Mouse (Mus musculus): ENCODE data around the gene Cad. TPM values are rescaled to one million over a fixed set of nuclear protein-coding genes. Genes with fewer than 3 reads are reported as not detected.
A peak's percentile ranks its signal among the peaks of the same experiment; 100 is the strongest.

Cad gene
- total and polyA plus RNA-seq, 3 experiments = 43.1 to 123 (median 106) TPM

DNA sequence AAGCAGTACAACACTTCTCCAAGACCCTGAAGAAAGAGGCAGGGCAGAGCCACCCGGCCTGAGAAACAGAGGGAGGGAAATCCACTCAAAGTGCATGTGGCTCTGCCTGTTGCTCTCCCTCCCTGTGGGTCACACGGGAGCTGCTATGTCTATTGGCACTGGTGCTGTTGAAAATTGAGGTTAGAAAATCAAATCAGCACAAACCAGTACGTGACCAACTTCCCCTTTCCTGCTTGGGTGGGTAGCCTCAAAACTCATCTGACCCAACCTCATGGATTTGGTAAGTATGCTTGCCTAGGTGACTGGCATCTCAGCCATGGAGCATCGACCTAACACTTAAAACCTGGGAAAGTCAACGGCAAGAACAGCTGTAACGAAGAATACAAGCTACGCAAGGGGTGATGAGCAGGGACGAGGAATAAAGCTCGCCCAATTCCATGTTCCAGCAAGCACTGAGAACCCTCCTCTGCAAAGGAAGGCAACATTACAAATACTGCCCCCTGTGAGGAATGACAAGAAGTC lies 51.3 kb downstream of the Cad start, which contains the start of gene Dnajc5g:
Dnajc5g (plus strand) TSS at position 472 of the 522 bp plus-strand sequence.
- Histone ChIP-seq H3K9ac (ENCODE audit: insufficient read depth, low read depth) (no peak within 1 kb of the TSS), H3K9me3 (replicated peaks; ENCODE audit: low read length) (no peaks in the 10 kb centered on the region), H3K79me2 (replicated peaks; ENCODE audit: control insufficient read depth, extremely low read depth, insufficient read depth, poor library complexity, severe bottlenecking) (no peaks in the 10 kb centered on the region; the same call in 1 of the 2 replicates), H3K27me3 (replicated peaks) (peaks cover 26% of the 10 kb centered on the region), H3K27ac (ENCODE audit: insufficient read depth, low read depth) (no peak within 1 kb of the TSS), H3K4me2 (ENCODE audit: insufficient read depth, low read depth, poor library complexity, severe bottlenecking) (no peak within 1 kb of the TSS), H3K4me3 (replicated peaks in 1 of 3; ENCODE audit: low read depth in 2 of 3, low read length in 2 of 3, poor library complexity in 1 of 3) (no peak within 1 kb of the TSS), H3K36me3 (replicated peaks in 1 of 2; ENCODE audit: control insufficient read depth in 1 of 2, insufficient read depth in 1 of 2, low read length in 1 of 2) (no peaks in the 10 kb centered on the region), H3K4me1 (ENCODE audit: control insufficient read depth in 1 of 2, insufficient read depth in 2 of 2) (peaks cover 4 to 9% of the 10 kb centered on the region in 2 experiments; a peak in 3 of 4 replicates)
- in situ Hi-C loops (cut with MboI; ENCODE audit: low pct_ligation_motif_present, low pct_unique_long_range_greater_than_20kb, low sequenced_read_pairs) = no loop called here
- dilution Hi-C loops (cut with MboI; ENCODE audit: extremely low pct_ligation_motif_present, extremely low pct_unique_long_range_greater_than_20kb, low sequenced_read_pairs) = no loop called here
- no peak for TF ChIP-seq ZKSCAN1 (IDR thresholded peaks at IDR 0.05; ENCODE audit: borderline replicate concordance, low read depth, low read length)
- no peak for TF ChIP-seq ZMIZ1 (IDR thresholded peaks at IDR 0.05; ENCODE audit: low read depth, low read length)
- TF ChIP-seq MYC (IDR thresholded peaks at IDR 0.05; ENCODE audit: low read depth, low read length) = no peak
- TF ChIP-seq TBP (conservative IDR thresholded peaks at IDR 0.05; ENCODE audit: low read depth, low read length) = no peak
- no peak for TF ChIP-seq MAFK (IDR thresholded peaks at IDR 0.05; ENCODE audit: insufficient replicate concordance, low read length)
- TF ChIP-seq TCF12 (IDR thresholded peaks at IDR 0.05; ENCODE audit: low read depth, low read length) = no peak
- no peak for DNase-seq (ENCODE audit: extremely low read depth)

DNA sequence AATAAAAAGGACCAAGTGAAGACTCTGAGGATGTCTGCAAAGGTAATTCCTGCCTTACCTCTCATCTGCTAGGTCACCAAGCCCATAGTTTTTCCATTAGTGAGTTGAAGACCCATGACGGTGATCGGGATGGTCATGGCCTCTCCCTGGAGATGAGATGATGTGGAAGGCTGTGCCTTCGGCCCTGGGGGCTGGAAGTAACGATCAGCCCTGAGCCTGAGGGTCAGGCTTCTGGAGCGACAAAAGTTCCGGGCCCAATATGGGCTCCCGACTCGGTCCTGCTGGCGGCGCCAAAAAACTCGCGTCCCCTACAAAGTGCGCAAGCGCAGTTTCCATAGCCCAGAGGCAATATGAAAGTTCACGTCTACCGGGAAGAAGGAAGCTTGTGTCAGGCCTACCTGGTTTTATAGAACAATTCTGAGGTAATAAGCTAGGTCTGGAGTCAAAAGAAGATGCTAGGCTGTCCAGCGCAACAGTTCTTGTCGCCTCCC lies 53.5 kb downstream of the Cad start, which contains the start of gene Slc30a3:
Slc30a3 (minus strand) TSS at position 238 of the 491 bp plus-strand sequence.
- dilution Hi-C loops (cut with MboI; ENCODE audit: extremely low pct_ligation_motif_present, extremely low pct_unique_long_range_greater_than_20kb, low sequenced_read_pairs) (no loop called here), in situ Hi-C loops (cut with MboI; ENCODE audit: low pct_ligation_motif_present, low pct_unique_long_range_greater_than_20kb, low sequenced_read_pairs) (no loop called here)
- Histone ChIP-seq H3K36me3 (replicated peaks in 1 of 2; ENCODE audit: control insufficient read depth in 1 of 2, insufficient read depth in 1 of 2, low read length in 1 of 2) (no peaks in the 10 kb centered on the region), H3K4me3 (replicated peaks in 1 of 3; ENCODE audit: low read depth in 2 of 3, low read length in 2 of 3, poor library complexity in 1 of 3) (no peak within 1 kb of the TSS), H3K79me2 (replicated peaks; ENCODE audit: control insufficient read depth, extremely low read depth, insufficient read depth, poor library complexity, severe bottlenecking) (no peaks in the 10 kb centered on the region; the same call in 1 of the 2 replicates), H3K9me3 (replicated peaks; ENCODE audit: low read length) (no peaks in the 10 kb centered on the region), H3K27me3 (replicated peaks) (peaks cover 33% of the 10 kb centered on the region), H3K4me1 (ENCODE audit: control insufficient read depth in 1 of 2, insufficient read depth in 2 of 2) (peaks cover 4 to 9% of the 10 kb centered on the region in 2 experiments; a peak in 3 of 4 replicates), H3K4me2 (ENCODE audit: insufficient read depth, low read depth, poor library complexity, severe bottlenecking) (no peak within 1 kb of the TSS), H3K9ac (ENCODE audit: insufficient read depth, low read depth) (no peak within 1 kb of the TSS), H3K27ac (ENCODE audit: insufficient read depth, low read depth) (no peak within 1 kb of the TSS)
- TF ChIP-seq JUN (IDR thresholded peaks at IDR 0.05; ENCODE audit: insufficient read depth, low read depth, low read length) (no peak), E2F4 (IDR thresholded peaks at IDR 0.05; ENCODE audit: insufficient replicate concordance, low read depth, low read length) (no peak), NRF1 (IDR thresholded peaks at IDR 0.05; ENCODE audit: low read depth, low read length) (no peak), USF2 (conservative IDR thresholded peaks at IDR 0.05; ENCODE audit: low read depth, low read length) (no peak), ZNF384 (IDR thresholded peaks at IDR 0.05; ENCODE audit: low read depth, low read length) (no peak), EP300 (IDR thresholded peaks at IDR 0.05; ENCODE audit: low read length) (no peak)
- no peak for DNase-seq (ENCODE audit: extremely low read depth)

DNA sequence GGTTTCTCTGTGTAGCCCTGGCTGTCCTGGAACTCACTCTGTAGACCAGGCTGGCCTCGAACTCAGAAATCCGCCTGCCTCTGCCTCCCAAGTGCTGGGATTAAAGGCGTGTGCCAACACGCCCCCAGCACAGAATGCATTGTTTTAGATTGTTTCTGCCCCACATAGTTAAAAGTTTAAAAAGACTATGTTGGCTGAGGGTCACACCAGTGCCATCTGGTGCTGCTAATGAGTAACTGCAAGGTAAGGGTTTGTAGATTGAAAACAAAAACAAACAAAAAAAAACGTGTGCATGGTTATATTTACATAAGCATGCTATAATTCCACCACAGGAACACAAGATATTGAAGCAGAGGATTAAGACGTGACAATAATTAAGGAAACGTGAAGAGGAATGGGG lies 56.2 kb downstream of the Cad start:
- Histone ChIP-seq H3K27ac (ENCODE audit: insufficient read depth, low read depth) (no peak overlapping the region), H3K27me3 (replicated peaks) (peaks cover 32% of the 10 kb centered on the region), H3K36me3 (replicated peaks in 1 of 2; ENCODE audit: control insufficient read depth in 1 of 2, insufficient read depth in 1 of 2, low read length in 1 of 2) (no peaks in the 10 kb centered on the region), H3K4me3 (replicated peaks in 1 of 3; ENCODE audit: low read depth in 2 of 3, low read length in 2 of 3, poor library complexity in 1 of 3) (no peak overlapping the region), H3K9ac (ENCODE audit: insufficient read depth, low read depth) (no peak overlapping the region), H3K4me2 (ENCODE audit: insufficient read depth, low read depth, poor library complexity, severe bottlenecking) (no peak overlapping the region; the same call in 1 of the 2 replicates), H3K9me3 (replicated peaks; ENCODE audit: low read length) (no peaks in the 10 kb centered on the region), H3K79me2 (replicated peaks; ENCODE audit: control insufficient read depth, extremely low read depth, insufficient read depth, poor library complexity, severe bottlenecking) (no peaks in the 10 kb centered on the region; the same call in 1 of the 2 replicates), H3K4me1 (ENCODE audit: control insufficient read depth in 1 of 2, insufficient read depth in 2 of 2) (peaks cover 2 to 4% of the 10 kb centered on the region in 2 experiments; a peak in 3 of 4 replicates)
- dilution Hi-C loops (cut with MboI; ENCODE audit: extremely low pct_ligation_motif_present, extremely low pct_unique_long_range_greater_than_20kb, low sequenced_read_pairs) (no loop called here), in situ Hi-C loops (cut with MboI; ENCODE audit: low pct_ligation_motif_present, low pct_unique_long_range_greater_than_20kb, low sequenced_read_pairs) (no loop called here)
- DNase-seq (ENCODE audit: extremely low read depth) = no peak
- TF ChIP-seq BHLHE40 (IDR thresholded peaks at IDR 0.05; ENCODE audit: low read depth, low read length) (peak; percentile 8; the same call in 1 of the 2 replicates), RCOR1 (conservative IDR thresholded peaks at IDR 0.05; ENCODE audit: low read depth, low read length) (no peak), POLR2A (IDR thresholded peaks at IDR 0.05; ENCODE audit: low read depth, low read length) (no peak), CHD1 (IDR thresholded peaks at IDR 0.05; ENCODE audit: low read depth, low read length) (no peak), IRF4 (IDR thresholded peaks at IDR 0.05; ENCODE audit: low read depth, low read length) (no peak), MAX (IDR thresholded peaks at IDR 0.05; ENCODE audit: low read length) (no peak), TCF12 (IDR thresholded peaks at IDR 0.05; ENCODE audit: low read depth, low read length) (no peak), POLR2AphosphoS2 (IDR thresholded peaks at IDR 0.05; ENCODE audit: low read depth, low read length) (no peak), CHD2 (IDR thresholded peaks at IDR 0.05; ENCODE audit: low read length) (no peak), UBTF (IDR thresholded peaks at IDR 0.05; ENCODE audit: low read depth, low read length) (no peak), CTCF (conservative IDR thresholded peaks at IDR 0.05 in 1 of 2, IDR thresholded peaks at IDR 0.05 in 1 of 2; ENCODE audit: low read depth in 2 of 2, low read length in 2 of 2) (peak; percentile 48 to 78), NELFE (IDR thresholded peaks at IDR 0.05; ENCODE audit: low read depth, low read length) (no peak), ZNF384 (IDR thresholded peaks at IDR 0.05; ENCODE audit: low read depth, low read length) (peak; percentile 36; the same call in 1 of the 2 replicates), ZC3H11A (IDR thresholded peaks at IDR 0.05; ENCODE audit: low read depth, low read length) (no peak; the same call in 1 of the 2 replicates), USF1 (IDR thresholded peaks at IDR 0.05; ENCODE audit: low read depth, low read length) (no peak), RAD21 (IDR thresholded peaks at IDR 0.05; ENCODE audit: low read depth, low read length) (peak; percentile 65)

Data from CH12.LX (cell line).